Mouse (Mus musculus) ovary, adult 10 weeks (tissue): ENCODE data around the gene Il12b. TPM values are rescaled to one million over a fixed set of nuclear protein-coding genes. Genes with fewer than 3 reads are reported as not detected.

ENCODE experiments used
- polyA plus RNA-seq: library from polyadenylated mRNA; stranded (reverse); fragments of 350-450 nt; fragmentation: Illumina TruSeq; extraction: RNeasy Lipid Tissue Mini Kit (QIAGEN cat#74804); gene quantifications from one replicate; pipeline ENCODE4 v1.2.3, GENCODE M21; 2014

The Il12b gene
- polyA plus RNA-seq = 0.31 TPM

DNA sequence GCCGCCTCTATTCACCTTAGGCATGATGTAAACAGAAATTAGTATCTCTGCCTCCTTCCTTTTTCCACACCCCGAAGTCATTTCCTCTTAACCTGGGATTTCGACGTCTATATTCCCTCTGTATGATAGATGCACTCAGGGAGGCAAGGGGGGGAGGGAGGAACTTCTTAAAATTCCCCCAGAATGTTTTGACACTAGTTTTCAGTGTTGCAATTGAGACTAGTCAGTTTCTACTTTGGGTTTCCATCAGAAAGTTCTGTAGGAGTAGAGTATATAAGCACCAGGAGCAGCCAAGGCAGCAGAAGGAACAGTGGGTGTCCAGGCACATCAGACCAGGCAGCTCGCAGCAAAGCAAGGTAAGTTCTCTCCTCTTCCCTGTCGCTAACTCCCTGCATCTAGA is at the start of gene Il12b:
Gene Il12b, plus strand, starts transcription at position 301 of the 400 bp plus-strand sequence.

Other genes with a start within 250 kb of the Il12b start
- 115 TPM for gene Ublcp1, start 70.4 kb downstream of the Il12b start, polyA plus RNA-seq
- 37.6 TPM for gene Rnf145, start 118.9 kb downstream of the Il12b start, polyA plus RNA-seq
- 11.0 TPM for gene Ebf1, start 217.3 kb downstream of the Il12b start, polyA plus RNA-seq